Mouse (Mus musculus): ENCODE data around the gene St6galnac5.

DNA sequence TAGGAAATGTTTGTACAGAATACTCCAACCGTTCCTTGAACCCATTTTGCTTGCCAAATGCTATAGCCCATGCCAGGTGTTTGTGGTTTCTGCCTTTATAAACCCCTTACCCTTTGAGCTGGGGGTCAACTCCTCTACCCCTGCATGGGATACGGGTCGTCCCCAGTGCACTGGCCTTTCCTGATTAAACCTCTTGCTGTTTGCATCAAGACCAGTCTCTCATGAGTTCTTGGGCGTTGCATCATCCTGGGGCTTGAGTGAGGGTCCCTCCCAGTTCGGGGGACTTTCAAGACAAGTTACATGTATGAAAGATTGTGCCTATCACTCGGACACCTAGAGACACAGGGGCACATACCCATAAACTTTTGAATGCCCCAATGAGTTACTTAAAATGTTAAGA lies 67.7 kb downstream of the St6galnac5 start:
- TF ChIP-seq POLR2A (IDR thresholded peaks at IDR 0.05; ENCODE audit: borderline replicate concordance, control insufficient read depth, low read depth, low read length) (no peak), CTCF (IDR thresholded peaks at IDR 0.05; ENCODE audit: control insufficient read depth, insufficient read depth, low read length) (no peak)
